Mouse (Mus musculus): Measurements from ENCODE around the gene Mtus2.

Gene Mtus2

GRCm38 (mm10) chr5:147958552-147958951 is 1.4 kb downstream of the Mtus2 start:
- DNase-seq: no peak

GRCm38 (mm10) chr5:147959088-147959487 is 2.0 kb downstream of the Mtus2 start:
- no peak for DNase-seq

- no peak for DNase-seq
Measured at GRCm38 (mm10) chr5:147960793-147961192, 3.7 kb downstream of the Mtus2 start.

- DNase-seq: no peak
Measured at GRCm38 (mm10) chr5:147963820-147964580, 6.9 kb downstream of the Mtus2 start.

GRCm38 (mm10) chr5:147964776-147965175 is 7.7 kb downstream of the Mtus2 start:
- no peak for DNase-seq

- DNase-seq: no peak
Measured at GRCm38 (mm10) chr5:147966646-147967045, 9.5 kb downstream of the Mtus2 start.

- DNase-seq: no peak
Measured at GRCm38 (mm10) chr5:147969566-147969965, 12.4 kb downstream of the Mtus2 start.

- no peak for DNase-seq
Measured at GRCm38 (mm10) chr5:147976001-147976400, 18.9 kb downstream of the Mtus2 start.

- no peak for DNase-seq
Measured at GRCm38 (mm10) chr5:147980606-147981005, 23.5 kb downstream of the Mtus2 start.

- DNase-seq: no peak
Measured at GRCm38 (mm10) chr5:147990289-147990688, 33.2 kb downstream of the Mtus2 start.

GRCm38 (mm10) chr5:147990775-147991174 is 33.7 kb downstream of the Mtus2 start:
- DNase-seq: no peak

- peak; percentile 79 to 84 for DNase-seq
Measured at GRCm38 (mm10) chr5:147992581-147993378, 35.7 kb downstream of the Mtus2 start.

GRCm38 (mm10) chr5:148005263-148005662 is 48.1 kb downstream of the Mtus2 start:
- DNase-seq: no peak

- no peak for DNase-seq
Measured at GRCm38 (mm10) chr5:148012156-148012555, 55.0 kb downstream of the Mtus2 start.

GRCm38 (mm10) chr5:148014133-148014854 is 57.2 kb downstream of the Mtus2 start:
- no peak for DNase-seq

- no peak for DNase-seq
Measured at GRCm38 (mm10) chr5:148015383-148015782, 58.3 kb downstream of the Mtus2 start.

- DNase-seq: no peak
Measured at GRCm38 (mm10) chr5:148017371-148017770, 60.3 kb downstream of the Mtus2 start.

GRCm38 (mm10) chr5:148022784-148023183 is 65.7 kb downstream of the Mtus2 start:
- DNase-seq: no peak

GRCm38 (mm10) chr5:148026401-148027349 is 69.6 kb downstream of the Mtus2 start:
- no peak for DNase-seq

GRCm38 (mm10) chr5:148027985-148028384 is 70.9 kb downstream of the Mtus2 start:
- DNase-seq: no peak

- DNase-seq: no peak
Measured at GRCm38 (mm10) chr5:148041661-148042060, 84.5 kb downstream of the Mtus2 start.

- no peak for DNase-seq
Measured at GRCm38 (mm10) chr5:148048200-148048599, 91.1 kb downstream of the Mtus2 start.

All from kidney, postnatal 25 days (tissue).